Mouse (Mus musculus) heart, adult 2 months (tissue): ENCODE results near the gene Xpot.

Source experiments
- CTCF ChIP-seq: fragments of 200-600 bp; IDR thresholded peaks from 2 replicates; pipeline ENCODE4 v1.8.1; 2022; ENCODE audit warnings: antibody characterized with exemption, mild to moderate bottlenecking, moderate library complexity
- EP300 ChIP-seq: fragments of 200-500 bp; IDR thresholded peaks from 2 replicates; pipeline ENCODE4 v1.6.1; 2011; ENCODE audit warnings: low read depth, low read length, control low read depth; ENCODE audit not compliant: insufficient read depth
- POLR2A ChIP-seq: fragments of 200-500 bp; IDR thresholded peaks from 2 replicates; pipeline ENCODE4 v1.6.1; 2011; ENCODE audit warnings: mild to moderate bottlenecking, low read depth, low read length, control low read depth; ENCODE audit not compliant: insufficient read depth

- TF ChIP-seq EP300 = no peak
- TF ChIP-seq CTCF = no peak
- no peak for TF ChIP-seq POLR2A
These were observed 2.5 kb downstream of the Xpot start for GRCm38 (mm10) chr10:121623670-121624069.
